Mouse (Mus musculus): ENCODE data around the gene Sars2.

DNA sequence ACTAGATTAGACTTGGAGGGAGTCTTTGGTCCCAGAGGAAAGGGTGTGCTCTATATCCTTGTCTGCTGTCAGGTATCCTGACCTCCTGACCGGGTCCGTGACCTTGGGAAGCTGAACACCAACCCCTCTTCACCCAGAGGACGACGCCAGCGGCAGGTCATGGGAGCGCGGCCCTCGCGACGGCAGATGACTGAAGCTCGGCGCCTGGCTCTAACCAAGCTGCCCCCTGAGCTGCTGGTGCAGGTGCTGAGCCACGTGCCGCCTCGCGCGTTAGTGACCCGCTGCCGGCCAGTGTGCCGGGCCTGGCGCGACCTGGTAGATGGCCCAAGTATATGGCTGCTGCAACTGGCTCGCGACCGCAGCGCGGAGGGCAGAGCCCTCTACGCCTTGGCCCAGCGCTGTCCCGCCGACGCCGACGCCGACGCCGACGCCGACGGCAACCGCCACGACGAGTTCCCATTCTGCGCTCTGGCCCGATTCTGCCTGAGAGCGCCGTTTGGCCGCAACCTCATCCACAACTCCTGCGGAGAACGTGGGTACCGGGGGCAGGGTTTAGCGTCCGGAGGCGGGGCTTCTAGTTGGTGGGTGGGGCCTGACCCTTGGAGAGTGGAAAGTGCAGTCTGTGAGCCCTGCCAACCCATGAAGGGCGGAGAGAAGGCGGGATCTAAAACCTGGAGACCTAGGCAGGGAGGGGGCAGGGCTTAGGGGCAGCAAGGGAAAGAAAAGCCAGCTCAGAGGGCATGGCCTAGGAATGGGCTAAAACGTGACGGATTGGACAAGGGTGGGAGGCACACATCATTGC, 9.2 kb upstream of the Sars2 start:
- no peak for TF ChIP-seq CTCF (IDR thresholded peaks at IDR 0.05; ENCODE audit: low read depth)
- no peak for TF ChIP-seq EP300 (IDR thresholded peaks at IDR 0.05; ENCODE audit: low read depth)

Measured in liver, postnatal 0 days (tissue).